Mouse (Mus musculus): ENCODE results near the gene Slc27a3. TPM values are rescaled to one million over a fixed set of nuclear protein-coding genes. Genes with fewer than 3 reads are reported as not detected.
A peak's percentile ranks its signal among the peaks of the same experiment; 100 is the strongest.

Gene Slc27a3
- total RNA-seq (2022) = under 1 TPM; 0.57 to 0.76 (median 0.67) TPM

- no peak for DNase-seq (ENCODE audit: low spot score)
Measured at GRCm38 (mm10) chr3:90389511-90390490, at the start of gene Slc27a3. Gene Slc27a3 (minus strand): TSS chr3:90389938.

GRCm38 (mm10) chr3:90437131-90437530, 47.4 kb upstream of the Slc27a3 start:
- DNase-seq (ENCODE audit: low spot score) = no peak

DNA sequence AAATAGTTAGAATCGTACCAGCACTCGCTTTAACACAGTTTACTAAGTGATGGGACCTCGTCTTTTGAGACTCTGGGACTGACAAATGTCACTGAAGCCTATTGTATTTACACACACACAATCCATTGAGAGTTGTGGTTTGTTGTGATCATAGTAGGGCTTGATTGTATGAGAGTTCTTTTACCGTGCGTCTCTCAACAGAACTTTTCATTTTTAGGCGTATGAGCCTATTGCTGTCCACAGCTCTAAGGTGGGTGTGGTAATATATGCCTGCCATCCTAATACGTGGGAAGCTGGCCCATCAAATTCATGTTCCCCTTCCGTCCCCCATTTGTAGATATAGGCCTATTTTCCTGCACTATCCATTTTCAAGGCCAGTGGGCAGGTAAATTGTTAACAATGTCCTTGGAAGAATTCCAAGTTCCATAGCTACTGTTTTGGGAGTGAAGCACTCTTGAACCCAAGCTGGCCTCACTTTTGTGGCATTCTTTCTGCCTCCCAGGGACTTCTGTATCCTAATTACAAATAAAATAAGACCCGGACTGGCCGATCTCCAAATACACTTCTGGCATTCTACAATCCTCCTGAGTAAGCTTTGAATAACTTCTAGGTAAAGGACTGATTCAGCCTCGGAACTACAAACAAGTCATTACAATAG, 44.5 kb upstream of the Slc27a3 start:
- DNase-seq (ENCODE audit: low spot score) = no peak

GRCm38 (mm10) chr3:90433381-90434020, 43.8 kb upstream of the Slc27a3 start, which contains the start of gene Ints3:
Gene Ints3 (minus strand): TSS chr3:90433622.
- peak; percentile 100 for DNase-seq (ENCODE audit: low spot score)

DNA sequence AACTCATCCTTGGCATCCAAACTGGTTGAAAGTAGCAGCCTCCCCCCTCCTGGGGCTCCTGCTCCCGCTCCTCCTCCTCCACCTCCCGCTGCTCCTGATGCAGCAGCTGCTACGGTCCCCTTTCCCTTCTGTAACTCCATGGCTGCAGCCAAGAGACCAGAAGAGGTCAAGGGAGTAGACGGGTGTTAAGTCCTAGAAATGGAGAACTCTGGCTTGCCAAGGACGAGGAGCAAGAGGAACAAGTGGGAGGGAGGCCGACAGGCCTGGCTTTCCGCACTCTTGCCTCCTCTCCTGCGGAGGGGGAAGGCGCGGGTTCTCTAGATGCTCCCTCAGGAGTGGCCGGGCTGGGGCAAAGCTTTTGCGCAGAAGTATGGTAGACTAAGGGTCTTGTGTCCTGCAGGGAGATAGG, 43.1 kb upstream of the Slc27a3 start:
- no peak for DNase-seq (ENCODE audit: low spot score)

- no peak for DNase-seq (ENCODE audit: low spot score)
Measured at GRCm38 (mm10) chr3:90432348-90432747, 42.6 kb upstream of the Slc27a3 start.

DNA sequence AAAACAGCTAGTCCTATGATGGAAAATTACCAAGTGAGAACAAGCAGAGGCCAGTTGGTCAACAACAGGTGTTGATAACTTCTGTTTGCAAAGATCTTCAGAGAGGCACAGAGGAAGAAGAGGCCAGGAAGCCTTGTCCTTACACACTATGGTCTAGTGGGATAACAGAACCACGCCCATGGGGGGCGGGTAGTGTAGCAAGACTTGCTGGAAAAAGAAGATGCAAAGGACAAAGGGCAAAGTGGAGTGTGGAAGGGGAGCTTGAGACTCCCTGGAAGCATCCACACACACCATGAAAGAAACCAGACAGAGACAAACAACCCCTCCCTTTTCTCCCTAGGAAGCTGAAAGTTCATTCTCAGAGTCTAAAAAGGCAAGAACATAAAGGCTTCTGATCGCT, 39.8 kb upstream of the Slc27a3 start:
- DNase-seq (ENCODE audit: low spot score) = no peak

DNA sequence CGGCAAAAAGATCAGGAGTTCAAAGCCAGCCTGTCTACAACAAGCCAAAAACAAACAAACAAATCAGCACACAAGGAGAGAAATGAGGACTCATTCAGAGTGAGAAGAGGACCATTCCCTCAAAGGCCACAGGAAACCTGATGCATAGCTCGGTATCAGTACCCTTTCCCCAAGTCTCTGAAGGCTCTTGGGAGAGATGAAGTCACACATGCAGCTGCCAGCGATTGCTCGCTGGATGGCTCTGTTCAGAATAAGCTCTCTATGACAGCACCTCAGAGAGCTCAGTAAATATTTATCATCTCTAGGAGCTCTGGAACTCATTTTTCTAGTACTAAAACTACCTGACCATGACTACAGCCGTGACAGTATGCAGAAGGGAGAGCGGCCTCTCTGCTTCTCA, 38.4 kb upstream of the Slc27a3 start:
- DNase-seq (ENCODE audit: low spot score) = no peak

- DNase-seq (ENCODE audit: low spot score) = no peak
Measured at GRCm38 (mm10) chr3:90427574-90427973, 37.8 kb upstream of the Slc27a3 start.

- no peak for DNase-seq (ENCODE audit: low spot score)
Measured at GRCm38 (mm10) chr3:90425499-90425898, 35.8 kb upstream of the Slc27a3 start.

GRCm38 (mm10) chr3:90423549-90423948, 33.8 kb upstream of the Slc27a3 start:
- no peak for DNase-seq (ENCODE audit: low spot score)

DNA sequence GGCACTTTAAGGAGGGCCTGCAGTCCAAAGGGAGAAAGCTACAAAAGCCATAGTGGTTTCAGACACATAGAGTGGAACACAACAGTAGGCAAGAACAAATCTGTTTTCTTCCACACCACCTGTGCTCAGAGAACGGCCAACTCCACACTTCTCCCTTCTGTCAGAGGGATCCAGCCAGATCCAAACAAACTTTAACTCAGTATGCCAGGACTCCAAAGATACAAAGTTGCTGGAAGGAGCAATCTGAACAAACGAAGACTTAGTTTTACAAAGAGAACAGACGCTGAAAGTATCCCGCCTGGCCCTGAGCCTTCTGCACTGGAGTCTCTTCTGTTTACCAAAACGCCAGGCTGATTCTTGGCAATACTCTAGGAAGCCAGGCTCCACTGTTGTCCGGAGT, 31.0 kb upstream of the Slc27a3 start:
- DNase-seq (ENCODE audit: low spot score) = no peak

- no peak for DNase-seq (ENCODE audit: low spot score)
Measured at GRCm38 (mm10) chr3:90413011-90413396, 23.3 kb upstream of the Slc27a3 start.

GRCm38 (mm10) chr3:90412312-90413010, 22.7 kb upstream of the Slc27a3 start:
- DNase-seq (ENCODE audit: low spot score) = peak; percentile 78

DNA sequence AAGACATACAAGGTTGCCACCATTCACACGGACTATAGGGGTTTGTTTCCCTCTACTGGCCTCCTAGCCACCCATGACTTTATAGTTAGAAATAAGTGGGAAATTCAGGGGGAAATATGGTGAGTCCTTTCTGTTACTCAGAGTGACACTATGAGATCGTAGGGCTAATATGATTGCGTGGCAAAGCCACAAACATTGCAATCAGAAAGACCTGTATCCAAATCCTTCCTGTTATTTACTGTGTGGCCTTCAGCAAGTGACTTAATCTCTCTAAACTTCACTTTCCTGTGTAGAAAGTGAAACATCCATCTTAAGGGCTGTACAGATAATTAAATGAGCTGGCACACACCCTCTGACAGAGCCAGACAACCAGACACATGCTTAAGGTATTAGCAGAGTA, 19.0 kb upstream of the Slc27a3 start:
- DNase-seq (ENCODE audit: low spot score) = no peak

GRCm38 (mm10) chr3:90406414-90406813, 16.7 kb upstream of the Slc27a3 start:
- DNase-seq (ENCODE audit: low spot score) = no peak

GRCm38 (mm10) chr3:90404609-90405008, 14.9 kb upstream of the Slc27a3 start:
- no peak for DNase-seq (ENCODE audit: low spot score)

DNA sequence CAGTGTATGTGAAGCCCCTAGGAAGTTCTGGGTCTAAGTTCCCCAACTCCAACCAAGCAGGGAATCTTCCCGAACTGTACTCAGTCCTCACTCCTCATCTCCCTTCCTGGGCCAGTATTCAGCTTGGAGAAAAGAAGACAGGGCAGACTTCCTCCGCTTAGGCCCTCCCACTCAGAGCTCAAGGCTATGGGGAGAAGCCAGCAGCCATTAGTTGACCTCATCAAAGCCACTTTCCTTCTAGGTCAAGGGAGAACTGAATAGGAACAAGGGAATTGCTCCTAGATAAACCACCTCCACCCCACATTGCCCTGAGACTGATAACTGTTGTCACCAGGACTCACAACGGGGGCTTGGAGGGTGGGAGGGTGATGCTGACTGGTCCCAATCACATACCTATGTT, 14.4 kb upstream of the Slc27a3 start:
- DNase-seq (ENCODE audit: low spot score) = no peak

- no peak for DNase-seq (ENCODE audit: low spot score)
Measured at GRCm38 (mm10) chr3:90400993-90401392, 11.3 kb upstream of the Slc27a3 start.

GRCm38 (mm10) chr3:90395629-90396028, 5.9 kb upstream of the Slc27a3 start:
- no peak for DNase-seq (ENCODE audit: low spot score)

GRCm38 (mm10) chr3:90392661-90393060, 2.9 kb upstream of the Slc27a3 start:
- DNase-seq (ENCODE audit: low spot score) = no peak

DNA sequence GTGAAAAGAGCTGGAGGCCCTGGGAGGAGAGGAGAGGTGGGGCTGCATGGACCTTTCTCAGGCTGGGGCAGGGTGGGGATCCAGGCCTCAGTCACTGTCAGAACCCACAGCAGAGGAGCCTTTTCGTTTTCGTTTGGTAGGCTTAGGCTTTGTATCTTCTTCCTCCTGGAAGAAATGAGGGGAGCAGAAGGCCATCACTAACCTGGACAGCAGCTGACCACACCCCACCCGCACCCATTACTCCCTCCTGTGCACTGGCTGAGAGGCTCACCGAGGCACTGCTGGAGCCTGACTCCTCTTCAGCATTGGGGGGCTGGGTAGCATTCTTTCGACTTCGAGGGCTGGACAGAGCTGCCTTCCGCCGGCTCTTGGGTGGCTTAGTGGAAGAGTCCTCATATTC, 2.2 kb upstream of the Slc27a3 start:
- DNase-seq (ENCODE audit: low spot score) = no peak

All from heart, adult 8-10 months (tissue).